Mouse (Mus musculus) thymus, adult 2 months (tissue): ENCODE measurements around the gene Tpm1. TPM values are rescaled to one million over a fixed set of nuclear protein-coding genes. Genes with fewer than 3 reads are reported as not detected.

Source experiments
- DNase-seq: peaks from one replicate; pipeline ENCODE4 v3.0.0; 2021
- H3K27ac ChIP-seq: fragments of 200-500 bp; 2 replicates; pipeline ENCODE4 v1.5.1; 2012; ENCODE audit warnings: low read length, control low read depth; ENCODE audit not compliant: control insufficient read depth, insufficient read depth
- H3K27me3 ChIP-seq: fragments of 200-500 bp; 2 replicates; pipeline ENCODE4 v1.6.1; 2012; ENCODE audit warnings: mild to moderate bottlenecking, low read length, moderate library complexity, mixed read lengths; ENCODE audit not compliant: control insufficient read depth, insufficient read depth
- H3K36me3 ChIP-seq: fragments of 200-500 bp; 2 replicates; pipeline ENCODE4 v1.6.1; 2012; ENCODE audit warnings: mild to moderate bottlenecking, low read length, moderate library complexity; ENCODE audit not compliant: control insufficient read depth, insufficient read depth
- H3K4me1 ChIP-seq: fragments of 200-500 bp; replicated peaks from 2 replicates; pipeline ENCODE4 v1.6.1; 2012; ENCODE audit warnings: low read length; ENCODE audit not compliant: control insufficient read depth, insufficient read depth
- H3K4me3 ChIP-seq: fragments of 200-500 bp; 2 replicates; pipeline ENCODE4 v1.5.1; 2012; ENCODE audit warnings: mild to moderate bottlenecking, low read length, control low read depth, moderate library complexity; ENCODE audit not compliant: control insufficient read depth, insufficient read depth
- CTCF ChIP-seq: fragments of 200-500 bp; IDR thresholded peaks from 2 replicates; pipeline ENCODE4 v1.5.1; 2012; ENCODE audit warnings: mild to moderate bottlenecking, control low read depth, low read length, moderate library complexity, borderline replicate concordance; ENCODE audit not compliant: control insufficient read depth, poor library complexity, insufficient read depth; ENCODE audit errors: extremely low read depth
- POLR2A ChIP-seq: fragments of 200-500 bp; IDR thresholded peaks from 2 replicates; pipeline ENCODE4 v1.6.1; 2012; ENCODE audit warnings: mild to moderate bottlenecking, low read length, control low read depth, moderate library complexity; ENCODE audit not compliant: control insufficient read depth, poor library complexity, insufficient read depth; ENCODE audit errors: extremely low read depth
- WGBS: fragments of 180-500 bp; shearing (Covaris S2); methylation state at CpG from one replicate; pipeline ENCODE4 v1.1.7; 2018; 5-methylcytosine and 5-hydroxymethylcytosine counted together
- polyA plus RNA-seq: library from polyadenylated mRNA; depleted of rRNA; stranded (reverse); fragments of >200 nt; gene quantifications from 2 replicates; pipeline ENCODE4 v1.2.3, GENCODE M21; 2012

The Tpm1 gene
- polyA plus RNA-seq, 1 experiment: 237 TPM

DNA sequence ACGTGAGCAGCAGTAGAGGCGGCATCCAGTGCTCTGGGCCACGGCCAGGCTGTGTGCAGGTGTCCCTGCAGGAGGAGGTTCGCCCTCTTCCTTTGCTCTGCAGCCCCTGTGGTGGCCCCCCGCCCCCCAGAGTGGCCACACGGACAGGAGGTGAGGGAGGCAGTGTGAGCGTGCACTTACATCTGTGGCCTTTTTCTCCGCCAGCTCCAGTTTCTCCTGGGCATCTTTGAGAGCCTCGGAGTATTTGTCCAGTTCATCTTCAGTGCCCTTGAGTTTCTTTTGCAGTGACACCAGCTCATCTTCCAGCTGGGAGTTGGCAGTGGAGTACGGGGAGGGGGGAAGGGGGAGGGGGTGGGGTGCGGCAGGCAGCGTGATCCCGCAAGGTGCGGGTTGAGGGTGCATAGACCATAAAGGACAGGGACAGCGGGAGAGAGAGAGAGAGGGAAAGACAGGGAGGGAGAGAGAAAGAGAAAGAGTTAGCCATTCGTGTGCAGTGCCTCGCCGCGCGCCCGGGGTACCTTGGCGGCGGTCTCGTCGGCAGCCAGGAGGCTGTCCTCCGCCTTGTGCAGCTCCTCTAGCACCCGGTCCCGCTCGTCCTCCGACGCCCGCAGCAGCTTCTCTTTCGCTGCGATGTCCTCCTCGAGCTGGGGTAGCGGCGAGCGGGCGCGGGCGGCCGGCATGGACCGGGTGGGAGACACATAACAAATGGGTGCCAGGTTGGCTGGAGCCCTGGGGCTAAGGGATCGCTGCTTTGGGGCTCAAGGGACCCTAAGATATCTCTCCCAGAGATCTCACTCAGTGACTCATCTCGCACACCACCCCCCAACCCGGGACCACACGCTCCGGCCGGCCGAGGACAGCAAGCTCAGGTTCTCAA is 1.4 kb downstream of the Tpm1 start:
- TF ChIP-seq POLR2A (no peak), CTCF (no peak)
- Histone ChIP-seq H3K27ac (no peak overlapping the region), H3K4me1 (peaks cover 11% of the 10 kb centered on the region), H3K36me3 (no peaks in the 10 kb centered on the region), H3K4me3 (peak overlapping the region; percentile 29), H3K27me3 (peaks cover 22% of the 10 kb centered on the region)
- DNase-seq: no peak
- WGBS: 2% methylated on average over 50 of the region's 50 CpGs

GRCm38 (mm10) chr9:67046881-67047605 is 2.2 kb downstream of the Tpm1 start:
- no peak for TF ChIP-seq CTCF
- Histone ChIP-seq H3K27ac (no peak overlapping the region), H3K4me1 (peaks cover 11% of the 10 kb centered on the region), H3K27me3 (peaks cover 22% of the 10 kb centered on the region), H3K36me3 (no peaks in the 10 kb centered on the region), H3K4me3 (no peak overlapping the region)
- WGBS: 18% methylated on average over 15 of the region's 15 CpGs
- peak; percentile 11 for DNase-seq

- DNase-seq: no peak
- 18% methylated on average over 5 of the region's 5 CpGs for WGBS
- TF ChIP-seq CTCF: no peak
- TF ChIP-seq POLR2A: no peak
- H3K36me3 ChIP-seq: no peaks in the 10 kb centered on the region
- peaks cover 22% of the 10 kb centered on the region for H3K27me3 ChIP-seq
- H3K27ac ChIP-seq: no peak overlapping the region
- H3K4me3 ChIP-seq: no peak overlapping the region
- H3K4me1 ChIP-seq: peaks cover 11% of the 10 kb centered on the region
These were observed 3.1 kb downstream of the Tpm1 start for GRCm38 (mm10) chr9:67045966-67046602.

- 19% methylated on average over 4 of the region's 4 CpGs for WGBS
- Histone ChIP-seq H3K4me1 (peaks cover 11% of the 10 kb centered on the region), H3K4me3 (no peak overlapping the region), H3K27me3 (peaks cover 22% of the 10 kb centered on the region), H3K36me3 (no peaks in the 10 kb centered on the region), H3K27ac (no peak overlapping the region)
- no peak for TF ChIP-seq POLR2A
- TF ChIP-seq CTCF: no peak
- DNase-seq: no peak
These were observed 3.9 kb downstream of the Tpm1 start for GRCm38 (mm10) chr9:67045306-67045675.

DNA sequence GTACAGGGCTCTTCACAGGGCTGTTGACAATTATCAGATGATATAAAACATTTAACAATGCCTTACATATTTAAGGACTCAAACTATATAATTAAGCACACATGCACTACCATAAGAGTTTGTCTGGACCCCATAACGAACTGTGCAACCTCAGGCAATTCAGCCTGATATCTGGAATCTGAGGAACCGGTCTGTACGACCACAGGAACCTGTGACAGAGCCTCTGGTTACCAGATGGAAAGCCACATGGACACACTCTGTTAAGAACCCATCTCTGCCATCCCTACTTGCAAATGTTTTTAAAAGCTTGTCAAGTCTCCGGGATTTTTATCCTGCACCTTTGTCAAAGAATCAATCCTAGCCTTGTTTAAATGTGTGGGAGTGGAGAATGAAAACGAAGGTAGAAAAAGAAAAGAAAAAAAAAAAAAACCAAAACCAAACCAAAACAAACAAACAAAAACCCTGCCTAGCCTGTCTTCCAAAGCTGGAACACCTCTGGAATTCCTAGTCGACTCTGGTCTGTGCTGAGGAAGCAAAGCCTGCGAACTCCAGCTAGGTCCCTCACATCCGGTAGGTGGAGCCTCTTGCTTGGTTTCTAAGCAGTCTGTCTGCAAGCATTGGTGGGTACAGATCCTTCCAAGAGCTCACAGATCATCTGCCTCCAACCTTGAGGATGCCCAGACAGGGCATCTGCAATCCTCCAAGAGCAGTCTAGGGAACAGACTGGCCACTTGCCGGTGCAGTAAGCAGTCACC is 4.5 kb downstream of the Tpm1 start:
- Histone ChIP-seq H3K27ac (no peak overlapping the region), H3K27me3 (peaks cover 20% of the 10 kb centered on the region), H3K4me1 (peaks cover 11% of the 10 kb centered on the region), H3K36me3 (no peaks in the 10 kb centered on the region), H3K4me3 (no peak overlapping the region)
- 28% methylated on average over 9 of the region's 9 CpGs for WGBS
- TF ChIP-seq CTCF (no peak), POLR2A (no peak)
- peak; percentile 57 for DNase-seq
